Mouse (Mus musculus) embryonic facial prominence, embryonic 13.5 days (tissue): ENCODE results near the gene Erp44. TPM values are rescaled to one million over a fixed set of nuclear protein-coding genes. Genes with fewer than 3 reads are reported as not detected.

Source experiments
- ATAC-seq: fragments of 200-750 bp; cut with Nextera tagmentation; 2 replicates; pipeline ENCODE4 v1.8.0; 2017; ENCODE audit warnings: low read depth; ENCODE audit not compliant: insufficient number of reproducible peaks, insufficient read depth, low FRiP score, low TSS enrichment
- H3K27ac ChIP-seq: fragments of 300-500 bp; sonication (generic); 2 replicates; pipeline ENCODE4 v1.5.1; 2015; ENCODE audit warnings: moderate library complexity, mild to moderate bottlenecking, inconsistent platforms
- H3K27me3 ChIP-seq: fragments of 300-500 bp; sonication (generic); 2 replicates; pipeline ENCODE4 v1.6.1; 2015; ENCODE audit warnings: mild to moderate bottlenecking, inconsistent platforms
- H3K36me3 ChIP-seq: fragments of 300-500 bp; sonication (generic); 2 replicates; pipeline ENCODE4 v1.6.1; 2015; ENCODE audit warnings: mild to moderate bottlenecking, inconsistent platforms
- H3K4me1 ChIP-seq: fragments of 300-500 bp; sonication (generic); 2 replicates; pipeline ENCODE4 v1.6.1; 2015; ENCODE audit warnings: inconsistent platforms
- H3K4me2 ChIP-seq: fragments of 300-500 bp; sonication (generic); 2 replicates; pipeline ENCODE4 v1.6.1; 2015; ENCODE audit warnings: moderate library complexity, mild to moderate bottlenecking, inconsistent platforms
- H3K4me3 ChIP-seq: fragments of 300-500 bp; sonication (generic); 2 replicates; pipeline ENCODE4 v1.5.1; 2015; ENCODE audit warnings: mild to moderate bottlenecking, inconsistent platforms
- H3K9ac ChIP-seq: fragments of 300-500 bp; sonication (generic); 2 replicates; pipeline ENCODE4 v1.6.1; 2015; ENCODE audit warnings: mild to moderate bottlenecking, inconsistent platforms
- H3K9me3 ChIP-seq: fragments of 300-500 bp; sonication (generic); 2 replicates; pipeline ENCODE4 v1.6.1; 2016; ENCODE audit warnings: inconsistent platforms
- WGBS: fragments of 180-500 bp; shearing (Covaris S2); methylation state at CpG from one replicate; pipeline ENCODE4 v1.1.7; 2015; ENCODE audit warnings: mixed read lengths; 5-methylcytosine and 5-hydroxymethylcytosine counted together
- polyA plus RNA-seq: library from polyadenylated mRNA; unstranded; fragments of >200 nt; fragmentation: Nextera tagmentation; extraction: Ambion mirVana; gene quantifications from 2 replicates; pipeline ENCODE4 v1.2.1, GENCODE M21; 2015

Erp44 gene
- 80.8 and 89.3 TPM in 2 replicates for polyA plus RNA-seq

GRCm38 (mm10) chr4:48279498-48280134 lies at the start of gene Erp44, which contains the start of gene Invs:
Gene Erp44 (minus strand): TSS chr4:48279558.
Gene Invs (plus strand): TSS chr4:48279760.
- 0 out of 2 replicates have a peak, but pooled peaks cover 6% of the 10 kb centered on the region for H3K36me3 ChIP-seq
- H3K4me2 ChIP-seq, result peak within 1 kb of the TSS; percentile 90
- no peaks in the 10 kb centered on the region for H3K27me3 ChIP-seq
- under 1% methylated on average over 40 of the region's 41 CpGs for WGBS
- peak within 1 kb of the TSS; percentile 93 for H3K9ac ChIP-seq
- peak; percentile 100 for ATAC-seq
- H3K4me3 ChIP-seq, result peak within 1 kb of the TSS; percentile 98
- no peaks in the 10 kb centered on the region for H3K9me3 ChIP-seq
- H3K4me1 ChIP-seq, result peaks cover 14% of the 10 kb centered on the region
- peak within 1 kb of the TSS; percentile 77 for H3K27ac ChIP-seq

- H3K9me3 ChIP-seq, result no peaks in the 10 kb centered on the region
- H3K27ac ChIP-seq, result no peak overlapping the region
- no peaks in the 10 kb centered on the region for H3K4me1 ChIP-seq
- no peak overlapping the region for H3K4me2 ChIP-seq
- no peak for ATAC-seq
- H3K9ac ChIP-seq, result no peak overlapping the region
- no peaks in the 10 kb centered on the region for H3K27me3 ChIP-seq
- no peak overlapping the region for H3K4me3 ChIP-seq
- 61% methylated on average over 2 of the region's 2 CpGs for WGBS
- H3K36me3 ChIP-seq, result no peaks in the 10 kb centered on the region
Observed at GRCm38 (mm10) chr4:48328042-48328441, 48.7 kb upstream of the Erp44 start.

DNA sequence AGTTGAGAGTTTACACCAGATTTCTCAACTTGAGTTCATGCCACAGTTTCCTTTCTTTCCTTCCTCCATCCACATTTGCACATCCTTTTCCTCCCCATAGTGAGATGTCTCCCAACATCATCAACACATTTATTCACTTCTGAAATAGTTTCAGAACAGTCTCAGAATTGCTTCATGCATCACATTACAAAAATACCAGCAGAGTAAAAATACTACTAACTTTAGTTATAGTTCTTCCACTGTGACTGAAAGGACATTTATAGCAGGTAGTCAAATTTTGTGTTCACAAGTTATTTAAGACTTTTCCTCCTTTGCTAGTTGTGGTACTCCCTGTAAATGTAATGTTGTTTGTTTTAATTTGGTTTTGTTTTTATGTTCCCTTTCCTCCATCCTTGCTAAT lies 47.8 kb upstream of the Erp44 start:
- Histone ChIP-seq H3K4me1 (no peaks in the 10 kb centered on the region), H3K27ac (no peak overlapping the region), H3K36me3 (no peaks in the 10 kb centered on the region), H3K4me2 (no peak overlapping the region), H3K9me3 (no peaks in the 10 kb centered on the region), H3K4me3 (no peak overlapping the region), H3K9ac (no peak overlapping the region), H3K27me3 (no peaks in the 10 kb centered on the region)
- ATAC-seq, result no peak

GRCm38 (mm10) chr4:48322095-48322494 lies 42.7 kb upstream of the Erp44 start:
- no peaks in the 10 kb centered on the region for H3K9me3 ChIP-seq
- 68% methylated on average over 1 of the region's 1 CpGs for WGBS
- H3K4me3 ChIP-seq, result no peak overlapping the region
- peaks cover 7% of the 10 kb centered on the region for H3K4me1 ChIP-seq
- H3K27me3 ChIP-seq, result no peaks in the 10 kb centered on the region
- H3K4me2 ChIP-seq, result no peak overlapping the region
- H3K36me3 ChIP-seq, result no peaks in the 10 kb centered on the region
- no peak overlapping the region for H3K9ac ChIP-seq
- no peak overlapping the region for H3K27ac ChIP-seq
- ATAC-seq, result no peak

DNA sequence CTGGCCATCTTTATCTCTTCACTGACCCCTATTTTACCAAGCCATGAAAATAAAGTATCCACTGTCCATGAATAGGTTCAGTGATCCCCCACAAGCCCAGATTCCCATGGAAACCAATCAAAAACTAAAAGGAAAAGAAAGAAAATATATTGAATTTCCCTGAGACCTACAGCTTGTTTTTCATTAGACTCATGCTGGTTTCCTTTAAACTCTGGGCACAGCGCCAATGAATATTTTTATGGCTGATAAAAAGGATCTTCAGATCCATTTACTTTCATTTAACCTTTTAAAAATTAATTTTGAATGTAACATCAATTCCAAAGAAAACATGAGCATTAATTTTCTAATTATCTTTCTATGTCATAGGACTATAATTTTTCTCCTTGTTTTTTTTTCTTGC lies 41.9 kb upstream of the Erp44 start:
- Histone ChIP-seq H3K4me3 (no peak overlapping the region), H3K4me2 (no peak overlapping the region), H3K27ac (peak overlapping the region; percentile 22; the same call in 1 of the 2 replicates), H3K36me3 (no peaks in the 10 kb centered on the region), H3K27me3 (no peaks in the 10 kb centered on the region), H3K4me1 (peaks cover 7% of the 10 kb centered on the region), H3K9ac (no peak overlapping the region), H3K9me3 (no peaks in the 10 kb centered on the region)
- 67% methylated on average over 1 of the region's 1 CpGs for WGBS
- no peak for ATAC-seq

DNA sequence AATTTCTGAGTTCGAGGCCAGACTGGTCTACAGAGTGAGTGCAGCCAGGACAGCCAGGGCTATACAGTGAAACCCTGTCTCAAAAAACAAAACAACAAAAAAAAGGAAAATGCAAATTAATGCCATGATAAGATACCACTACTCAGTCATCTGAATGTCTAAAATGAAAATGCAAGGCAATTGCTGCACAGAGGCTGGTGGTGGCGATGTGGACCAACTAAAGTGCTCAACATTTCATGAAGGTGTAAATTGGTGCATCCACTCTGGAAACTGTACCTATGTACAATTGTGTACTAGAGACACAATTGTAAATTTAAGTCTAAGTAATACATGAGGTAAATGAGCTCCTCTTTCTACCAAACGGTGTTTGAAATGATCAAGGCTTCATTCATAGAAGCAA lies 36.7 kb upstream of the Erp44 start:
- no peak for ATAC-seq
- WGBS, result 90% methylated on average over 3 of the region's 3 CpGs
- H3K4me2 ChIP-seq, result no peak overlapping the region

GRCm38 (mm10) chr4:48314814-48315213 lies 35.5 kb upstream of the Erp44 start:
- WGBS, result 84% methylated on average over 3 of the region's 3 CpGs
- Histone ChIP-seq H3K9ac (no peak overlapping the region), H3K36me3 (peaks cover 6% of the 10 kb centered on the region), H3K4me2 (no peak overlapping the region), H3K27ac (no peak overlapping the region), H3K4me1 (no peaks in the 10 kb centered on the region), H3K4me3 (no peak overlapping the region), H3K9me3 (no peaks in the 10 kb centered on the region), H3K27me3 (no peaks in the 10 kb centered on the region)
- ATAC-seq, result no peak

More for the DNA sequence above, 36.7 kb upstream of the Erp44 start:
- Histone ChIP-seq H3K27me3 (no peaks in the 10 kb centered on the region), H3K36me3 (no peaks in the 10 kb centered on the region), H3K9me3 (no peaks in the 10 kb centered on the region), H3K27ac (no peak overlapping the region), H3K9ac (no peak overlapping the region), H3K4me1 (peaks cover 5% of the 10 kb centered on the region), H3K4me3 (no peak overlapping the region)

DNA sequence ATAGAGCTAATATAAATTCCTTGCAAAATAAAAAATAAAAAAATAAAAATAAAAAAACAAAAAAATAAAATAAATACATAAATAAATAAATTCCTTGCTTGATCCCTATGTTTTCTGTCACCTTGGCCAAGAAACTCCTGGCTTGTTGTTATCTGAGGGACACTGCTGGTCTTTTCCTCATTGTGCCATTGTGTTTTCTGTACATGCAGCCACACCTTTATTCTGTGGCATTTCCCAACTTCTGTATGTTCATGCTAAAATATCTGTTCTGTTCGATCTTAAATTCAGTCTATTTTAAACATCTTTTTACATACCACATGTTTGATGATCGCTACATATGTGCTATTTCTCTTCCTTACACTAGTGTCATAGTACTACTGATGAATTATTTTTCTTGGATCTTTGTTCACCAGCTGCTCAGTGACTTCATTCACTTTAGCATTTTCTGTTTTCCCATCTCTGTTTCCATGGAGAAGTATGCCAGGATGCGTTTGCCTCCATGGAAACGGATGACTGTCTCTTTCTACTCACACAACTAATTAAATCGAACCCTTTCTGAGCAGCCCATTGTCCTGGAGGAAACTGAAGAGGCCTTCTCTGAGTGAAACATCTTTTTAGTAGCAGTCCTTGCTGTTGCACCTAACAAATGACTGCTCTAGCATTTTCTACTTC lies 7.9 kb upstream of the Erp44 start:
- Histone ChIP-seq H3K27ac (no peak overlapping the region), H3K36me3 (peaks cover 19% of the 10 kb centered on the region), H3K4me2 (no peak overlapping the region), H3K9me3 (no peaks in the 10 kb centered on the region), H3K9ac (no peak overlapping the region), H3K4me1 (no peaks in the 10 kb centered on the region), H3K4me3 (no peak overlapping the region), H3K27me3 (no peaks in the 10 kb centered on the region)
- no peak for ATAC-seq
- 77% methylated on average over 5 of the region's 5 CpGs for WGBS

GRCm38 (mm10) chr4:48281121-48281520 lies 1.8 kb upstream of the Erp44 start:
- WGBS, result 92% methylated on average over 1 of the region's 1 CpGs
- Histone ChIP-seq H3K27ac (no peak overlapping the region), H3K4me3 (no peak overlapping the region), H3K4me2 (no peak overlapping the region), H3K27me3 (no peaks in the 10 kb centered on the region), H3K36me3 (0 out of 2 replicates have a peak, but pooled peaks cover 6% of the 10 kb centered on the region), H3K4me1 (peaks cover 10% of the 10 kb centered on the region), H3K9ac (no peak overlapping the region), H3K9me3 (no peaks in the 10 kb centered on the region)
- no peak for ATAC-seq

- Histone ChIP-seq H3K36me3 (0 out of 2 replicates have a peak, but pooled peaks cover 6% of the 10 kb centered on the region), H3K9ac (peak overlapping the region; percentile 93), H3K4me3 (peak overlapping the region; percentile 98), H3K9me3 (no peaks in the 10 kb centered on the region), H3K4me1 (peaks cover 14% of the 10 kb centered on the region), H3K27me3 (no peaks in the 10 kb centered on the region), H3K27ac (peak overlapping the region; percentile 51), H3K4me2 (peak overlapping the region; percentile 90)
- WGBS, result under 1% methylated on average over 34 of the region's 34 CpGs
- ATAC-seq, result peak; percentile 35
Observed at GRCm38 (mm10) chr4:48278757-48279497, 431 bp downstream of the Erp44 start.

- Histone ChIP-seq H3K4me3 (no peak overlapping the region), H3K9me3 (no peaks in the 10 kb centered on the region), H3K27ac (no peak overlapping the region), H3K4me1 (peaks cover 14% of the 10 kb centered on the region), H3K9ac (no peak overlapping the region), H3K4me2 (no peak overlapping the region), H3K27me3 (no peaks in the 10 kb centered on the region), H3K36me3 (no peaks in the 10 kb centered on the region)
- ATAC-seq, result no peak
- WGBS, result 79% methylated on average over 3 of the region's 3 CpGs
Observed at GRCm38 (mm10) chr4:48277011-48277410, 2.3 kb downstream of the Erp44 start.
